ENCODE assay signal across 11 mouse cellular contexts in the genomic region with DNA sequence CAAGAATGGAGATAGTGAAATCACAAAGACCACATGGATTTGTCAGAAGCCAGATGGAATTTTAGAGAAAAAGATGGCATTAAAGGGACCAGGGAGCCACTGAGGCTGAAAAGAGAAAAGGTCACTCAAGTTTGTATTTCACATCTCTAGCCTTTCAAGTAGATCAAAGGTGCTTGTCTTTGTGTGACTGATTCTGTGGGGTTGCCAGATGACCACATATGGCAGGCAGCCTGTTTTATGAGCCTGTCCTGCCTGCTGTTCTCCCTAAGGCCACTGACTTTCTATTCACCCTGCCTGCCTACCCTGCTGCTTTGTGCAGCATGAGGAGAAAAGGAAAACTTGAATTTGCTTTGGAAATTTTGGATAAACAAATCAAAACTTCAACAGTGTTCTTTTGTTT.
DNase-seq lines count a peak whose midpoint lies in the region.
"Had no signal": no experiment of that assay in that cellular context is flagged by ENCODE, and none has a peak within 500 bp of the region (broad histone marks: within the 10 kb centered on the region; RNA-seq: fewer than 3 reads in every experiment).

No protein-coding gene starts in this region.

- DNase-seq in cerebellum, postnatal 14 days = peak; percentile 4 to 7
- DNase-seq in cerebellum, adult 11-12 months = no peak
- DNase-seq in left cerebral cortex, postnatal 4 days = peak; percentile 55
- DNase-seq in left cerebral cortex, adult 18-20 months (ENCODE audit: low spot score in 2 of 2) = no peak
- peak; percentile 5 for DNase-seq in brain, adult 2 months (ENCODE audit: low read depth, low spot score)
- peak; percentile 11 for DNase-seq in embryo, embryonic 11.5 days (ENCODE audit: low read depth, low spot score)
- DNase-seq in kidney, postnatal 4 days = no peak
- DNase-seq in lung, postnatal 25 days (ENCODE audit: low spot score) = no peak
- DNase-seq: cerebellum, adult 9-11 months; lung, postnatal 36 days; thymus, postnatal 25 days had no signal

- intact Hi-C loops in left cerebral cortex, postnatal 4 days (cut with DNase I) = no loop called here

Comparison
In these comparisons a context has a peak if more than half of its experiments do, and no peak if none do; other contexts are left out.
1. DNase-seq: peak in cerebellum, postnatal 14 days (2 of 2), left cerebral cortex, postnatal 4 days (single experiment), brain, adult 2 months (single experiment) and embryo, embryonic 11.5 days (single experiment); none in cerebellum, adult 11-12 months (single experiment), left cerebral cortex, adult 18-20 months (0 of 2), kidney, postnatal 4 days (0 of 2) and lung, postnatal 25 days (single experiment).